Comparison of ENCODE assay signal across 8 mouse cellular contexts in genomic region chr10:10408166-10408565, GRCm38 (mm10).
DNase-seq lines count a peak whose midpoint lies in the region; ATAC-seq and TF ChIP-seq lines count a peak whose summit lies in the region.

No protein-coding gene starts in this region.

- peak; percentile 72 for DNase-seq in embryonic facial prominence, embryonic 11.5 days (ENCODE audit: low spot score)
- no peak for DNase-seq in embryonic facial prominence, embryonic 10.5 days (ENCODE audit: low spot score)
- peak in 2 of 3 experiments; percentile 5 to 13 for DNase-seq in liver, embryonic 14.5 days (ENCODE audit: low read depth in 3 of 3, low spot score in 3 of 3)
- DNase-seq in embryo, embryonic 10 days (ENCODE audit: low spot score), result peak; percentile 55
- peak; percentile 72 for DNase-seq in retina, embryonic 14.5 days (ENCODE audit: low spot score)
- DNase-seq in thymus, postnatal 25 days, result no peak

- WGBS in embryonic facial prominence, embryonic 11.5 days, result 57% methylated on average over 3 of the region's 3 CpGs
- 55% methylated on average over 3 of the region's 3 CpGs for whole genome bisulfite sequencing in embryonic facial prominence, embryonic 10.5 days
- 17% methylated on average over 3 of the region's 3 CpGs for WGBS in liver, embryonic 14.5 days (ENCODE audit: insufficient replicate concordance)
- WGBS in liver, embryonic 12.5 days (ENCODE audit: insufficient replicate concordance), result 23% methylated on average over 3 of the region's 3 CpGs
- WGBS in intestine, postnatal 0 days, result 27% methylated on average over 3 of the region's 3 CpGs

- H3K9me3 ChIP-seq in embryonic facial prominence, embryonic 11.5 days (replicated peaks; ENCODE audit: control insufficient read depth, low read length), result no peaks in the 10 kb centered on the region
- H3K9me3 ChIP-seq in embryonic facial prominence, embryonic 10.5 days, result no peaks in the 10 kb centered on the region
- no peaks in the 10 kb centered on the region for H3K9me3 ChIP-seq in liver, embryonic 14.5 days (ENCODE audit: control insufficient read depth, low read length)
- H3K9me3 ChIP-seq in liver, embryonic 12.5 days (replicated peaks), result no peaks in the 10 kb centered on the region
- H3K9me3 ChIP-seq in intestine, postnatal 0 days (ENCODE audit: control insufficient read depth), result no peaks in the 10 kb centered on the region

- H3K4me3 ChIP-seq in embryonic facial prominence, embryonic 11.5 days (ENCODE audit: low read depth, low read length), result no peak overlapping the region
- H3K4me3 ChIP-seq in embryonic facial prominence, embryonic 10.5 days, result no peak overlapping the region
- no peak overlapping the region for H3K4me3 ChIP-seq in liver, embryonic 14.5 days (ENCODE audit: insufficient read depth in 1 of 2, low read depth in 2 of 2, low read length in 2 of 2)
- H3K4me3 ChIP-seq in liver, embryonic 12.5 days, result no peak overlapping the region
- no peak overlapping the region for H3K4me3 ChIP-seq in intestine, postnatal 0 days (ENCODE audit: low read depth, low read length)

- no peak overlapping the region for H3K4me2 ChIP-seq in embryonic facial prominence, embryonic 11.5 days (ENCODE audit: low read depth, low read length)
- H3K4me2 ChIP-seq in liver, embryonic 14.5 days (ENCODE audit: low read depth), result no peak overlapping the region
- H3K4me2 ChIP-seq in liver, embryonic 12.5 days, result no peak overlapping the region
- H3K4me2 ChIP-seq in intestine, postnatal 0 days (replicated peaks; ENCODE audit: low read depth), result no peak overlapping the region

- TF ChIP-seq CTCF in liver, embryonic 14.5 days (IDR thresholded peaks at IDR 0.05; ENCODE audit: low read depth), result peak; percentile 31; the same call in 1 of the 2 replicates
- TF ChIP-seq CTCF in intestine, postnatal 0 days (IDR thresholded peaks at IDR 0.05; ENCODE audit: low read depth), result peak; percentile 78

- no peak for TF ChIP-seq EP300 in liver, embryonic 14.5 days (IDR thresholded peaks at IDR 0.05; ENCODE audit: low read depth)

- H3K4me1 ChIP-seq in embryonic facial prominence, embryonic 11.5 days (ENCODE audit: control insufficient read depth, insufficient read depth, low read length), result no peaks in the 10 kb centered on the region
- no peaks in the 10 kb centered on the region for H3K4me1 ChIP-seq in embryonic facial prominence, embryonic 10.5 days
- no peaks in the 10 kb centered on the region for H3K4me1 ChIP-seq in liver, embryonic 14.5 days (replicated peaks; ENCODE audit: control insufficient read depth in 2 of 2, insufficient read depth in 2 of 2, low read length in 1 of 2)
- no peaks in the 10 kb centered on the region for H3K4me1 ChIP-seq in liver, embryonic 12.5 days
- H3K4me1 ChIP-seq in intestine, postnatal 0 days (replicated peaks; ENCODE audit: control insufficient read depth, insufficient read depth, low read length), result no peaks in the 10 kb centered on the region

- no peak for ATAC-seq in embryonic facial prominence, embryonic 11.5 days (replicated peaks; ENCODE audit: insufficient number of reproducible peaks, low FRiP score, low TSS enrichment, low read depth)
- no peak for ATAC-seq in liver, embryonic 14.5 days (ENCODE audit: insufficient read depth)
- ATAC-seq in liver, embryonic 12.5 days, result no peak
- no peak; the same call in 1 of the 2 replicates for ATAC-seq in intestine, postnatal 0 days

- H3K27ac ChIP-seq in embryonic facial prominence, embryonic 11.5 days (replicated peaks; ENCODE audit: low read depth, low read length), result no peak overlapping the region
- no peak overlapping the region for H3K27ac ChIP-seq in embryonic facial prominence, embryonic 10.5 days (replicated peaks)
- H3K27ac ChIP-seq in liver, embryonic 14.5 days, result no peak overlapping the region
- H3K27ac ChIP-seq in liver, embryonic 12.5 days, result no peak overlapping the region
- H3K27ac ChIP-seq in intestine, postnatal 0 days (ENCODE audit: low read depth, low read length), result no peak overlapping the region

- no peaks in the 10 kb centered on the region for H3K27me3 ChIP-seq in embryonic facial prominence, embryonic 11.5 days (ENCODE audit: control insufficient read depth, insufficient read depth, low read length)
- H3K27me3 ChIP-seq in embryonic facial prominence, embryonic 10.5 days (replicated peaks; ENCODE audit: low read depth, poor library complexity, severe bottlenecking), result no peaks in the 10 kb centered on the region
- no peaks in the 10 kb centered on the region for H3K27me3 ChIP-seq in liver, embryonic 14.5 days (ENCODE audit: control insufficient read depth, insufficient read depth, low read length)
- H3K27me3 ChIP-seq in liver, embryonic 12.5 days (replicated peaks), result no peaks in the 10 kb centered on the region
- H3K27me3 ChIP-seq in intestine, postnatal 0 days (replicated peaks; ENCODE audit: control insufficient read depth, insufficient read depth, low read length), result no peaks in the 10 kb centered on the region

- no peaks in the 10 kb centered on the region for H3K36me3 ChIP-seq in embryonic facial prominence, embryonic 11.5 days (replicated peaks; ENCODE audit: control insufficient read depth, insufficient read depth, low read depth, low read length)
- no peaks in the 10 kb centered on the region for H3K36me3 ChIP-seq in embryonic facial prominence, embryonic 10.5 days (replicated peaks)
- no peaks in the 10 kb centered on the region for H3K36me3 ChIP-seq in liver, embryonic 14.5 days (replicated peaks; ENCODE audit: control insufficient read depth, insufficient read depth, low read depth)
- no peaks in the 10 kb centered on the region for H3K36me3 ChIP-seq in liver, embryonic 12.5 days
- H3K36me3 ChIP-seq in intestine, postnatal 0 days (ENCODE audit: control insufficient read depth, insufficient read depth), result no peaks in the 10 kb centered on the region

- H3K9ac ChIP-seq in embryonic facial prominence, embryonic 11.5 days (replicated peaks; ENCODE audit: low read length), result no peak overlapping the region
- H3K9ac ChIP-seq in liver, embryonic 14.5 days (replicated peaks), result no peak overlapping the region
- H3K9ac ChIP-seq in liver, embryonic 12.5 days, result no peak overlapping the region
- H3K9ac ChIP-seq in intestine, postnatal 0 days (ENCODE audit: low read depth, low read length), result no peak overlapping the region

Comparison
In these comparisons a context has a peak if more than half of its experiments do, and no peak if none do; other contexts are left out.
1. DNase-seq: peak in embryonic facial prominence, embryonic 11.5 days (single experiment), liver, embryonic 14.5 days (2 of 3), embryo, embryonic 10 days (single experiment) and retina, embryonic 14.5 days (single experiment); none in embryonic facial prominence, embryonic 10.5 days (single experiment) and thymus, postnatal 25 days (single experiment).